Mouse (Mus musculus): ENCODE results near the gene Nhsl1. TPM values are rescaled to one million over a fixed set of nuclear protein-coding genes. Genes with fewer than 3 reads are reported as not detected.
A peak's percentile ranks its signal among the peaks of the same experiment; 100 is the strongest.

The Nhsl1 gene
- polyA plus RNA-seq, 1 experiment from 2014 or later, result 16.9 TPM

DNA sequence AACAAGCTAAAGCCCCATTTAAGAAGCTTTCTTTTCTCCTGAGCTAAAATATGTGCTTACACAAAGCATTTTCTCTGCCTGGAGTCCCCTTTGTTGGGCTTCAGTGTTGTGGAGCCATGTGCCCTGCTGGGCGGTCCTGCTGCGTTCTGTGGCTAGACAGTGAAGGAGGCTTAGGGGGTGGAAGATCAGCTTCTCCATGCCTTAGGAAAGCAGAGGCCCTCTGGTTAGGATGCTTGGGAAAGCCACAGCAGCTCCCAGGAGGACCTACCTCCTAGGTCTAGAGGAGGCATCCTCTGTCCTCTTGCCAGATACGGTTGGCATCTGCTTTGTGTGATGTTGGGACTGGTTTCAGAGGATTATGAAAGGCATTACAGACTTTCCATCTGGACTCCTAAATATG is 56.5 kb downstream of the Nhsl1 start:
- H3K4me1 ChIP-seq (ENCODE audit: control insufficient read depth, insufficient read depth, low read length), result 0 out of 2 replicates have a peak, but pooled peaks cover 3% of the 10 kb centered on the region
- 6% methylated on average over 3 of the region's 3 CpGs for WGBS
- ATAC-seq (ENCODE audit: low FRiP score, low TSS enrichment), result peak; percentile 59; the same call in 1 of the 2 replicates

DNA sequence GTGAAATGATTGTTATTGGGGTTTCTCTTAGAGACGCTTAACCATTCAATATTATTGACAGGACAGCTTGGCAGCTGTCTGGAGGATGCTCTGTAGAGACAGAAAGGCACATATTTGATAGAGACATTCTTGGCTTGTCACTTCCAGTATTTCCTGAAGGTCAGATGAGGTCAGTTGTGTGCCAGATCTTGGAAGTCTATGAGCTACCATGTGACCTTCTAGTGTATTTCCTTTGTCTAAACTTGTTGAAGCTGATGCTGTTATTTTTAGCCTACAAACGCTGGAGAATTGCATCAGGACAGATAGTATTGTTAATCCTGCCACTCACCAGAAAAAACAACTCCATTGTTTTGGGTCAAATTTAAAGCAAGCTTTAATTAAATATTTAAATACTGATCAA is 66.0 kb downstream of the Nhsl1 start:
- Histone ChIP-seq H3K9ac (replicated peaks; ENCODE audit: low read length) (no peak overlapping the region), H3K27ac (replicated peaks; ENCODE audit: low read depth, low read length) (no peak overlapping the region), H3K36me3 (ENCODE audit: control insufficient read depth, insufficient read depth, low read length) (no peaks in the 10 kb centered on the region), H3K4me1 (ENCODE audit: control insufficient read depth, insufficient read depth, low read length) (no peaks in the 10 kb centered on the region), H3K4me3 (replicated peaks; ENCODE audit: low read depth, low read length) (no peak overlapping the region), H3K27me3 (ENCODE audit: control insufficient read depth, insufficient read depth, low read length) (no peaks in the 10 kb centered on the region), H3K4me2 (ENCODE audit: low read length) (no peak overlapping the region), H3K9me3 (ENCODE audit: control insufficient read depth, low read length) (no peaks in the 10 kb centered on the region)
- no peak for ATAC-seq (ENCODE audit: low FRiP score, low TSS enrichment)
- 82% methylated on average over 2 of the region's 2 CpGs for WGBS
- DNase-seq, result no peak

More for the DNA sequence above, 56.5 kb downstream of the Nhsl1 start:
- H3K27me3 ChIP-seq (ENCODE audit: control insufficient read depth, insufficient read depth, low read length), result no peaks in the 10 kb centered on the region
- H3K4me3 ChIP-seq (replicated peaks; ENCODE audit: low read depth, low read length), result no peak overlapping the region
- H3K27ac ChIP-seq (replicated peaks; ENCODE audit: low read depth, low read length), result peak overlapping the region; percentile 52
- H3K9ac ChIP-seq (replicated peaks; ENCODE audit: low read length), result no peak overlapping the region
- peak; percentile 49 for DNase-seq
- H3K4me2 ChIP-seq (ENCODE audit: low read length), result no peak overlapping the region
- H3K36me3 ChIP-seq (ENCODE audit: control insufficient read depth, insufficient read depth, low read length), result no peaks in the 10 kb centered on the region
- no peaks in the 10 kb centered on the region for H3K9me3 ChIP-seq (ENCODE audit: control insufficient read depth, low read length)

GRCm38 (mm10) chr10:18386224-18386623 is 67.4 kb downstream of the Nhsl1 start:
- Histone ChIP-seq H3K27me3 (ENCODE audit: control insufficient read depth, insufficient read depth, low read length) (no peaks in the 10 kb centered on the region), H3K27ac (replicated peaks; ENCODE audit: low read depth, low read length) (no peak overlapping the region), H3K9me3 (ENCODE audit: control insufficient read depth, low read length) (no peaks in the 10 kb centered on the region), H3K9ac (replicated peaks; ENCODE audit: low read length) (no peak overlapping the region), H3K36me3 (ENCODE audit: control insufficient read depth, insufficient read depth, low read length) (no peaks in the 10 kb centered on the region), H3K4me2 (ENCODE audit: low read length) (no peak overlapping the region), H3K4me1 (ENCODE audit: control insufficient read depth, insufficient read depth, low read length) (no peaks in the 10 kb centered on the region), H3K4me3 (replicated peaks; ENCODE audit: low read depth, low read length) (no peak overlapping the region)
- no peak for ATAC-seq (ENCODE audit: low FRiP score, low TSS enrichment)
- WGBS, result 59% methylated on average over 7 of the region's 7 CpGs
- DNase-seq, result no peak

GRCm38 (mm10) chr10:18388784-18389575 is 70.2 kb downstream of the Nhsl1 start:
- DNase-seq, result peak; percentile 90
- H3K4me1 ChIP-seq (ENCODE audit: control insufficient read depth, insufficient read depth, low read length), result no peaks in the 10 kb centered on the region
- WGBS, result 36% methylated on average over 10 of the region's 10 CpGs
- H3K27ac ChIP-seq (replicated peaks; ENCODE audit: low read depth, low read length), result no peak overlapping the region
- no peaks in the 10 kb centered on the region for H3K9me3 ChIP-seq (ENCODE audit: control insufficient read depth, low read length)
- no peak overlapping the region for H3K4me3 ChIP-seq (replicated peaks; ENCODE audit: low read depth, low read length)
- no peak overlapping the region for H3K9ac ChIP-seq (replicated peaks; ENCODE audit: low read length)
- no peak overlapping the region for H3K4me2 ChIP-seq (ENCODE audit: low read length)
- no peaks in the 10 kb centered on the region for H3K27me3 ChIP-seq (ENCODE audit: control insufficient read depth, insufficient read depth, low read length)
- H3K36me3 ChIP-seq (ENCODE audit: control insufficient read depth, insufficient read depth, low read length), result no peaks in the 10 kb centered on the region
- ATAC-seq (ENCODE audit: low FRiP score, low TSS enrichment), result peak; percentile 57

DNA sequence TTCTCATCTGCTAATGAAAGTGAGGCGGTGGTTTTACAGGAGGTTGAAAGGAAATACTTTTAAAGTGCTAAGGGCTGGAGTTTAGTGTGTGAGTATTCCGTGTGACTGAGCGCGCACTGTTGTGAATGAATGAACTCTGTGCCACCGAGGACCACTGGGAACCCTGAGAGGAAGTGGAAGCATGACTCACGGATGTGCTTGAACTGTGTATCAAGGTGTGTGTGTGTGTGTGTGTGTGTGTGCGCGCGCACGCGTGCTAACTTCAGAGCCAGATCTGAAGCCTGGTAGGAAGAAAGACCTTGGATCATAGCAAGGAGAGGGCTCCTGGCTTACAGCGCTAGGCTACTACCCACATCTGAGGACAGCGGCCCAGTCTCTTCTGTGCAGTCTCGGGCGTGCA is 71.2 kb downstream of the Nhsl1 start:
- Histone ChIP-seq H3K4me2 (ENCODE audit: low read length) (no peak overlapping the region), H3K9ac (replicated peaks; ENCODE audit: low read length) (no peak overlapping the region), H3K4me3 (replicated peaks; ENCODE audit: low read depth, low read length) (no peak overlapping the region), H3K27me3 (ENCODE audit: control insufficient read depth, insufficient read depth, low read length) (no peaks in the 10 kb centered on the region), H3K27ac (replicated peaks; ENCODE audit: low read depth, low read length) (no peak overlapping the region), H3K9me3 (ENCODE audit: control insufficient read depth, low read length) (no peaks in the 10 kb centered on the region), H3K36me3 (ENCODE audit: control insufficient read depth, insufficient read depth, low read length) (no peaks in the 10 kb centered on the region), H3K4me1 (ENCODE audit: control insufficient read depth, insufficient read depth, low read length) (no peaks in the 10 kb centered on the region)
- WGBS, result 88% methylated on average over 15 of the region's 15 CpGs
- ATAC-seq (ENCODE audit: low FRiP score, low TSS enrichment), result no peak
- no peak for DNase-seq

GRCm38 (mm10) chr10:18391608-18392007 is 72.8 kb downstream of the Nhsl1 start:
- H3K36me3 ChIP-seq (ENCODE audit: control insufficient read depth, insufficient read depth, low read length), result no peaks in the 10 kb centered on the region
- no peak overlapping the region for H3K27ac ChIP-seq (replicated peaks; ENCODE audit: low read depth, low read length)
- H3K4me3 ChIP-seq (replicated peaks; ENCODE audit: low read depth, low read length), result no peak overlapping the region
- no peaks in the 10 kb centered on the region for H3K27me3 ChIP-seq (ENCODE audit: control insufficient read depth, insufficient read depth, low read length)
- no peak for ATAC-seq (ENCODE audit: low FRiP score, low TSS enrichment)
- H3K9ac ChIP-seq (replicated peaks; ENCODE audit: low read length), result no peak overlapping the region
- 46% methylated on average over 5 of the region's 5 CpGs for WGBS
- peak; percentile 86 for DNase-seq
- no peak overlapping the region for H3K4me2 ChIP-seq (ENCODE audit: low read length)
- no peaks in the 10 kb centered on the region for H3K9me3 ChIP-seq (ENCODE audit: control insufficient read depth, low read length)
- H3K4me1 ChIP-seq (ENCODE audit: control insufficient read depth, insufficient read depth, low read length), result no peaks in the 10 kb centered on the region

DNA sequence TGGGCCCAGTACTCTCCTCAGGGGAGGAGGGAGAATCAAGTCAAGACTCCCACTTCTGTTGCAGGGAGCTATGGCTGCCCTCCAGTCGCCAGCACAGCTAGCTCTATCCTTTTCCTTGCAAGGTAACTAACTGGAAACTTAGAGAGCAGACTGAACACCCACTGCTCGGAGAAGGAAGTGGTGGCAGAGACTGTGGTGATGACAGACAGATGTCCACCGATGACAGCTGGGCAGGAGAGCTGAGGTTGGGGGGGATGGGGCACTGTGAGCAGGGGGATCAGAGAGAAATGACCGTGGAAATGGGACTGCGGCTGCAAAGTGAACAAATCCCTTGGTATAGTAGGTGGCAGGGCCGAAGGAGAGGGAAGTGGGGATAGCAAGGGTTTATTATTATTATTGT is 73.5 kb downstream of the Nhsl1 start:
- ATAC-seq (ENCODE audit: low FRiP score, low TSS enrichment) (no peak), DNase-seq (no peak)
- H3K4me1 ChIP-seq (ENCODE audit: control insufficient read depth, insufficient read depth, low read length), result no peaks in the 10 kb centered on the region
- no peak overlapping the region for H3K4me3 ChIP-seq (replicated peaks; ENCODE audit: low read depth, low read length)
- H3K27me3 ChIP-seq (ENCODE audit: control insufficient read depth, insufficient read depth, low read length), result no peaks in the 10 kb centered on the region
- no peaks in the 10 kb centered on the region for H3K36me3 ChIP-seq (ENCODE audit: control insufficient read depth, insufficient read depth, low read length)
- no peak overlapping the region for H3K27ac ChIP-seq (replicated peaks; ENCODE audit: low read depth, low read length)
- H3K9ac ChIP-seq (replicated peaks; ENCODE audit: low read length), result no peak overlapping the region
- no peak overlapping the region for H3K4me2 ChIP-seq (ENCODE audit: low read length)
- WGBS, result 82% methylated on average over 6 of the region's 6 CpGs
- no peaks in the 10 kb centered on the region for H3K9me3 ChIP-seq (ENCODE audit: control insufficient read depth, low read length)

DNA sequence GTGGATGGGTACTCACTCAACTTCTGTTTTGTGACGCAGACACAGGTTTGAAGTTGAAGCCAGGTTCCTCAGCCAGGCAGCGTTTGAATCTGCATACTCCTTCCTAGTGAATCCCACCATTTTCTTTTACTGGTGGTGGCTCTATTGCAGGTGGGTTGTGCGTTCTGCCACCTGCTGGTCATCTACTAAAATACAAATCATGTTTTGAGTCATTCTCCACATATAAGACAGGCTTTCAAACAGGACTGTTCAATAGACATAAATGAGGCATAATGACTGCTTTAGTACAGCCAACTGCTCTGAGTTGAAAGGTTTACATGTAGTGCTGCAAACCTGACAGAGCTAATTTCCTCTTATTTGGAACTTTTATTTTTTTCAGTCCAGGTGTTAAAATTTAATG is 75.0 kb downstream of the Nhsl1 start:
- Histone ChIP-seq H3K36me3 (ENCODE audit: control insufficient read depth, insufficient read depth, low read length) (no peaks in the 10 kb centered on the region), H3K9ac (replicated peaks; ENCODE audit: low read length) (no peak overlapping the region), H3K27ac (replicated peaks; ENCODE audit: low read depth, low read length) (no peak overlapping the region), H3K4me2 (ENCODE audit: low read length) (no peak overlapping the region), H3K27me3 (ENCODE audit: control insufficient read depth, insufficient read depth, low read length) (no peaks in the 10 kb centered on the region), H3K9me3 (ENCODE audit: control insufficient read depth, low read length) (no peaks in the 10 kb centered on the region), H3K4me3 (replicated peaks; ENCODE audit: low read depth, low read length) (no peak overlapping the region), H3K4me1 (ENCODE audit: control insufficient read depth, insufficient read depth, low read length) (no peaks in the 10 kb centered on the region)
- ATAC-seq (ENCODE audit: low FRiP score, low TSS enrichment) (no peak), DNase-seq (peak; percentile 67)
- 56% methylated on average over 3 of the region's 3 CpGs for WGBS

DNA sequence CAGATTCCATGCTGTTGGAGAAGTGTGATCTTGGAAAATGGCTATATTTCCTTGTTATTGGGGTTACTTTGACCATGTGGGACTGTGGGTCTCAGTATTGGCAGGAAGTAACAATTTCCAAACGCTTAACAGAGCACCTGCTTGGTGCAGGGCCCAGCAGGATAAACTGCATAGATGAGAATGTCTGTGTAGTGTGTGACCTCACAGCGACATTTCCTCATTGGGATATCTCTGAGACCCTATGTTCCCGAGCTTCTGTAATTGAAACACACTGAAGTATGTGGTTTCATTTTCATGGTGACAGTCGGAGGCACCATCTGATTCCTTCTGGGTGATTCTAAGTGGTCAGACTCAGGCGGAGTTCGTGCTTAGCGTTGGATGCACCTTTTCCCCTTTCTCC is 75.5 kb downstream of the Nhsl1 start:
- H3K27me3 ChIP-seq (ENCODE audit: control insufficient read depth, insufficient read depth, low read length), result no peaks in the 10 kb centered on the region
- no peak for ATAC-seq (ENCODE audit: low FRiP score, low TSS enrichment)
- no peak overlapping the region for H3K4me3 ChIP-seq (replicated peaks; ENCODE audit: low read depth, low read length)
- WGBS, result 85% methylated on average over 7 of the region's 7 CpGs
- no peaks in the 10 kb centered on the region for H3K4me1 ChIP-seq (ENCODE audit: control insufficient read depth, insufficient read depth, low read length)
- H3K36me3 ChIP-seq (ENCODE audit: control insufficient read depth, insufficient read depth, low read length), result no peaks in the 10 kb centered on the region
- H3K9ac ChIP-seq (replicated peaks; ENCODE audit: low read length), result no peak overlapping the region
- H3K4me2 ChIP-seq (ENCODE audit: low read length), result no peak overlapping the region
- no peaks in the 10 kb centered on the region for H3K9me3 ChIP-seq (ENCODE audit: control insufficient read depth, low read length)
- no peak overlapping the region for H3K27ac ChIP-seq (replicated peaks; ENCODE audit: low read depth, low read length)
- no peak for DNase-seq

Data from midbrain, embryonic 14.5 days (tissue).